Mouse (Mus musculus): ENCODE measurements around the gene Ipcef1.

The Ipcef1 gene

GRCm38 (mm10) chr10:6967588-6968242, 84.6 kb downstream of the Ipcef1 start:
- no peak for DNase-seq (ENCODE audit: low read depth)

DNA sequence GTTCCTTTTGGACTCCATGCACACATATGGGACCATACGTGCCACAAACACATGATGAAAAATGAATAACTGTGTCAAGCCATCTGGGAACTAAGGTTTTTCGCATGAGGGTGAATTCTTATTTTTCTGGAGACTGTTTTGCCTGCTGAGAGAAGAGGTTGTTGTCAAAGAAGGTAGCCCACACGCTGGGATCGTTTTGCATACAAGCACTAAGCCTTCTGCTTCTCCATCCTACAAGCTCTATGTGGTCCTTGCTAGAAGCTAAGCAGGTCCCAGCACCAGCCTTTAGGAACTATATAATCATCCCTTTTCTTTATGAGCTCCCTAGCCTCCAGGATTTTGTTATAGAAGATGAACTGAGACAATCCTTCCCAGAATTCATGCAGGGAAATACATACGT, 93.5 kb downstream of the Ipcef1 start:
- DNase-seq (ENCODE audit: low read depth), result no peak

DNA sequence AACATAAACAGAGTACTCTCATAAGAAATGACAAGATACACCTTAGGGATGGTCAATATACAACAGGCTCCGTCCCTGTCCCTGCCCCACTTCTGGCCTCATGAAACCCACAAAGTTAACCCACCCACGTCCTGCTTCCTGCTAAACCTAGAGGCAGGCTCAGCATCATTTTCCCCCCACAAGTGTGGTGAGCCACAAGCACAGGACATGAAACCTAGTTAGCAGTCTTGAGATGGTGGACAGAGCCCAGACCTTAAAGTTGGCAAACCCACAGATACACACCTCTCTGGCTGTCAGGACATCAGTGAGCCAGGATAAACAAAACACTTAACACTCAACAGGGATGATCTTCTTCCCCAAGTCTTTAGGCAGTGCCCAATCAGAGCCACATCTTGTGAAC, 95.9 kb downstream of the Ipcef1 start:
- DNase-seq (ENCODE audit: low read depth), result no peak

- DNase-seq (ENCODE audit: low read depth), result no peak
Observed at GRCm38 (mm10) chr10:6954533-6954932, 97.7 kb downstream of the Ipcef1 start.

GRCm38 (mm10) chr10:6953115-6953514, 99.2 kb downstream of the Ipcef1 start:
- peak; percentile 8 for DNase-seq (ENCODE audit: low read depth)

DNA sequence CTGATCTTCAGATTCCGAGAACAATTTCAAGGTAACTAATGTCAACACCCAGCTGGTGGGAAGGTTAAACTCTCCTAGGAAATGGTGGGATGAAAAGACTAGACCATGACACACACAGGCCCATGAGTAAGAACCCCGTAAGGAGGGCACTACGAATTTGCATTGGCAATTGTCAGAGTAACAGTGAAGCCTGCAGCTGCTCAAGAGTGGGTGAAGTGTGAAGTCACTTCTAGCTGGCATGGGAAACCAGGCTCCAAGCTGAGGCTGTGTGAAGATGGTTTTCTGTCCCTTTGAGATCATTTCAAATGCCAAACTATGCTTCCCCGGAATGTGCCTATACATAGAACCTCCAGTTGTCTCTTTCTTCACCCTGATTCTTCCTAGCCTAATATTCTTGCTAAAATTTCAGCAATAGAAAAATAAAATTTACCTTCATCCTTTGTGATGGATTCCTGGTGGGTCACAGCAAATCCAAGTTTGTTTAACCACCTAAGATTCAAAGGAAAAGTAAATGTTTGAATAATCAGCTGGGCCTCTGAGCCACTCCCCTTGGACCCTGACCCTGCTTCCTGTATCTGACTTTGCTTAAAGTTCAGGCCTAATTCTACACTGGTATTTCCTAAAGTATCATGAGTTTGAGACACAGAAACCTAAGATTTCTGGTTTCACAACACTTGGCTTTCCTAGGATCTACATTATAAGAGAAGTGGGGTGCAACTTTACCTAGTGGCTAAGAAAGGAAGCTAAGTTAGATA, 115.4 kb downstream of the Ipcef1 start:
- DNase-seq (ENCODE audit: low read depth), result no peak

DNA sequence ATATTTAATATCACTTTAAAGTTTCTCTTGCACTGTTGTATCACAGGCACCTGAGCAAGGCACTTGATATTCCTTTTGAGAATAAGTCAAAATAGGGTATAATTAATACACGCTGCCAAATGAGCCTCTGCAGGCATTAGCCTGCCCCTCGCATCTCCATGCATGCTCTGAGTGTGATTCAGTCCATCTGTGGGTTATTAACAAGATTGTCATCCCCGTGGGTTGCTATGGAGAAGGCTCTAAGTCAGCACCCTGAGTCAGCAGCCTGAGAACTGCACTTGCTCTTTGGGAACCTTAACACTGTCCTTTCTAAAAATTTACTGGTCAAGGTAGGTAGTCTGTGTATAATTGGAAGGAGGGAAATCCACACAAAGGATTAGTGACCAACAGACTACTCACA, 117.5 kb downstream of the Ipcef1 start:
- peak; percentile 9 for DNase-seq (ENCODE audit: low read depth)

DNA sequence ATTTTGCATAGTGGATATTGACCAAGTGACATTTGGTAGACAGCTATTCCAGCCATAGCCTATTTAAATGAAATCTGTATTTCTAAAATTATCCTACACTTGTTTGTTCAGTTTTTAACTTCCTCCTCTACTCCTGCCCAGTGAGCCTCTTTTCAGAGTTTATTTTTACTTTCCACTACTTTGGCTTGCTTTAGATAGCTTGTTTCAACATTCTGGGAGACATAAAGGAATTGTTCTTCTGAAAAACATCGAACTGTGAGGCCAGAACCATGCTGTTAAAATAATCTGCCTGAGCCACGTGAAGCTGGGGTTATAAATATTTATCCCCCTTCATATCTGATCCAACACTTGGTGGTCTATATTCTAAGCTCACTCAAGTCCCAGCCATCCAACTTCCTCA, 121.4 kb downstream of the Ipcef1 start:
- DNase-seq (ENCODE audit: low read depth), result no peak

GRCm38 (mm10) chr10:6930398-6930797, 121.9 kb downstream of the Ipcef1 start:
- no peak for DNase-seq (ENCODE audit: low read depth)

- no peak for DNase-seq (ENCODE audit: low read depth)
Observed at GRCm38 (mm10) chr10:6928905-6929304, 123.4 kb downstream of the Ipcef1 start.

- no peak for DNase-seq (ENCODE audit: low read depth)
Observed at GRCm38 (mm10) chr10:6927600-6928223, 124.6 kb downstream of the Ipcef1 start.

GRCm38 (mm10) chr10:6926724-6927123, 125.6 kb downstream of the Ipcef1 start:
- no peak for DNase-seq (ENCODE audit: low read depth)

- peak; percentile 85 for DNase-seq (ENCODE audit: low read depth)
Observed at GRCm38 (mm10) chr10:6916545-6917257, 135.6 kb downstream of the Ipcef1 start.

- no peak for DNase-seq (ENCODE audit: low read depth)
Observed at GRCm38 (mm10) chr10:6915991-6916390, 136.3 kb downstream of the Ipcef1 start.

- no peak for DNase-seq (ENCODE audit: low read depth)
Observed at GRCm38 (mm10) chr10:6909763-6910162, 142.5 kb downstream of the Ipcef1 start.

DNA sequence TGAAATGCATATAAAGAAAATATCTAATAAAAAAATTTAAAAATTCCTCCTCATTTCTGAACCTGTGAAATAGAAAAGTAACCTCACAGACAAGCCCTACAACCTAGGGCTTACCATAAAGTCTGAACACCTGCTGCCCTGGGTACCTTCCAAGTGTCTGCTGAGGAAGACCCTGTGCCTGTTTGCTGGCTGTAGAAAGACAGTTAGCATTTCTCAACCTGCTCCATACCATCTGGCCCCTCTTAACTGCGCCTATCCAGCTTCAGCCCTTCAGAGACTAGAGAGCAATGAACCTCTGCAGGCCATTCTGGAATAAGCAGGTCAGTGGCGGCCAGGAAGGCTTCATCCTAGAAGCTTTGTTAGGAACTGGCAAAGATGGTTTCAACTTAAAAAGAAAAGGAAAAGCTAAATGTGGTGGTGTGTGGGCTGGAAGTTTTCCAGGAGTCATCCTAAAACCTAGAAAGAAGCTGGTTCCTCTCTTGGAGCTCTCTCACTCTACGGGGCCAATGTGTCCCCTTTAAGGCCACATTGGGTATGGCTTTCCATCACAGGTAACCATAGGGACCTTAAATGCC, 150.4 kb downstream of the Ipcef1 start:
- DNase-seq (ENCODE audit: low read depth), result no peak

GRCm38 (mm10) chr10:6900126-6900525, 152.2 kb downstream of the Ipcef1 start:
- DNase-seq (ENCODE audit: low read depth), result no peak

DNA sequence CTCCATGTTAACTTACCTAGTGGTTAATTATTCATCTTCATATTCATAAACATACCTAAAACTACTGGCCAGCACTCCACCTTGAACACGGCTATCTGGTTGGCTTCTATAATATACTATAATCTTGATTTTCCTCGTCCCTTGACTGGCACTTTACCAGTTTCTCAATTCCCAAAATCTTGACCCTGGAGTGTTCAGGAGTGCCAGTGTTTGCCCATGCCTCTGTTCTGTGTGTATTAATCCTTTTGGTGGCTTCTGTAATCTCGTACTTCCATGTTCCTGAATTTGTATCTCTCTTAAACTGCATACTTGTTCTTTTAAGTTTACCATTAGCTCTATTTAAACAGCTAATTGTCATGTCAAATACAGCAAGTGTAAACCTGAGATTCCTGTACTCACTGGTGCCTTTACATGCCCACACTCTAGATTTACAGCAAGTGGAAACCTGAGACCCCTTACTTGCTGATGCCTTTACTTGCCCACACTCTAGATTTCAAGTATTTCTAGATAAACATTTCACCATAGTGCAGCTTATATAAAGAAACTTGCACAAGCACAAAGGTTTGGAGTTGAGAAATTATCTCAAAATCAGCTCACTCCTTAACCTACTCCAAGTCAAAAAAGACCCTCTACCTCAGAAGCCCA, 155.5 kb downstream of the Ipcef1 start:
- DNase-seq (ENCODE audit: low read depth), result no peak

DNA sequence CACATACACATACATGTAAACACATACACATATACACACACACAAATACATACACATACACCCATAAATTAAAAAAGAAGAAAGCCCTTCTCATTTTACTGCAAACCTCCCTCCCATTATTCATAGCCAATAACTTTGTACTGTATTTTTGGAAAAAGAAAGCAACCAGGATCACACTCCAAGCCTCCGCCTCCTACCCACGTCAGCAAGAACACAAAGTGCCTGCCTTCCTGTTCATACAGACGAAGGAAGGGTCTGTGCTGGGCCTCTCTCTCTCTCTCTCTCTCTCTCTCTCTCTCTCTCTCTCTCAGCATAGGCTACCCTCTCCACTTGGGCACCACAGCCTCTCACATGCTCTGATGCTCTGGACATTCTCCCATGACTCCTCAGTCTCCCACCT, 156.5 kb downstream of the Ipcef1 start:
- DNase-seq (ENCODE audit: low read depth), result no peak

DNA sequence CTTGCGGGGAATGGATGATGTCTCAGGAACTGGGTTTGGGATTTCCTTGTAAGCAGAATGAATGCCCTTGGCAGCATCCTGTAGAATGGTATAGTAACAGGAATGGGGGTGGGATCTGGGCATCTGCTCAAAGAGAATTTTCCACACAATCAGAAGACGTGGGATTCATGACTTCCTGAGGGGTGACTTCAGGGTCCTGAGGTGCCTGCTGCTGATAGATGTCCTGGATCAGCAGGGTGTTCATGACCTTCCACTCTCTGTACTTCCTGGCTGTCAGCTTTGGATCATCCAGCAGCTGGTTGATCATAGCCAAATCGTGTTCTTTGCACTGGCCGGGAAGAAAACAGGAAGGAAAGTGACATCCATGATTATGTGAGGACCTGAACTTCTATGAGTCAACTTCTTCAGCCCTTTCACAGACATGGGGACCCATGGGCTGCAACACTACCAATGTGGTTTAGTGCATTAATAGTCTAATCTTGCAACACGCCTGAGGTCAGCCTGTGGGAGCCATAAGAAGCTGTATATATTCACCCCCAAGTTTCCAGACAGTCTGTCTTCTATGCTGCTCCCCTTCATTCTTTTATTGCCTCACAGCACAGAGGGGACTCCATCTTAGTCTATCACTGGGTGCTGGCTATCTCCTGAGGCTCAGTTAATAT, 161.8 kb downstream of the Ipcef1 start:
- DNase-seq (ENCODE audit: low read depth), result no peak

- no peak for DNase-seq (ENCODE audit: low read depth)
Observed at GRCm38 (mm10) chr10:6889640-6890245, 162.5 kb downstream of the Ipcef1 start.

Measured in NIH3T3 (cell line).